ENCODE assay signal across 23 mouse cellular contexts in genomic region chr4:140202196-140202595, GRCm38 (mm10). TPM values are rescaled to one million over a fixed set of nuclear protein-coding genes. Genes with fewer than 3 reads are reported as not detected.
A peak's percentile ranks its signal among the peaks of the same experiment; 100 is the strongest.
DNase-seq lines count a peak whose midpoint lies in the region; ATAC-seq and TF ChIP-seq lines count a peak whose summit lies in the region.
"Had no signal": no experiment of that assay in that cellular context is flagged by ENCODE, and none has a peak within 500 bp of the region (broad histone marks: within the 10 kb centered on the region; RNA-seq: fewer than 3 reads in every experiment).

No protein-coding gene starts in this region.

- peak; percentile 70 for DNase-seq in testis, postnatal 14 days (ENCODE audit: low spot score)
- DNase-seq in testis, postnatal 10 days (ENCODE audit: low spot score), result no peak
- peak; percentile 82 for DNase-seq in ES-CJ7 (ENCODE audit: low read depth, low spot score)
- DNase-seq in R1 (ENCODE audit: low read depth, low spot score), result peak; percentile 93
- DNase-seq in ZHBTc4 (ENCODE audit: low read depth, low spot score), result peak; percentile 90
- no peak for DNase-seq in cerebellum, adult 11-12 months
- no peak for DNase-seq in gastrocnemius, adult 2 months
- DNase-seq: adrenal gland, adult 2 months; adrenal gland, postnatal 10 days; adrenal gland, postnatal 25 days; cerebellum, adult 11 months; cerebellum, adult 2 months; cerebellum, adult 9-10 months; cerebellum, postnatal 25 days; embryo, embryonic 11 days had no signal

- no peak for ATAC-seq in forebrain, embryonic 16.5 days
- ATAC-seq: forebrain, embryonic 13.5 days; forebrain, embryonic 15.5 days; Patski had no signal

- H3K27me3 ChIP-seq in forebrain, embryonic 16.5 days (replicated peaks; ENCODE audit: control insufficient read depth, insufficient read depth, low read length), result no peaks in the 10 kb centered on the region
- H3K27me3 ChIP-seq: embryonic facial prominence, embryonic 12.5 days; forebrain, embryonic 13.5 days; forebrain, embryonic 15.5 days had no signal

- H3K9me3 ChIP-seq in forebrain, embryonic 16.5 days (ENCODE audit: control insufficient read depth, low read length), result no peaks in the 10 kb centered on the region
- H3K9me3 ChIP-seq: embryonic facial prominence, embryonic 12.5 days; forebrain, embryonic 13.5 days; forebrain, embryonic 15.5 days had no signal

- WGBS in forebrain, embryonic 16.5 days, result 39% methylated on average over 6 of the region's 6 CpGs

- TF ChIP-seq CTCF in gastrocnemius, adult 2 months (IDR thresholded peaks at IDR 0.05), result no peak

- H3K27ac ChIP-seq in gastrocnemius, adult 2 months, result no peak overlapping the region
- H3K27ac ChIP-seq in forebrain, embryonic 16.5 days (ENCODE audit: low read length), result no peak overlapping the region
- H3K27ac ChIP-seq: embryonic facial prominence, embryonic 10.5 days; embryonic facial prominence, embryonic 12.5 days; forebrain, embryonic 13.5 days; forebrain, embryonic 15.5 days had no signal

- no peak overlapping the region for H3K9ac ChIP-seq in forebrain, embryonic 16.5 days (replicated peaks; ENCODE audit: low read depth, low read length)
- H3K9ac ChIP-seq: embryonic facial prominence, embryonic 12.5 days; forebrain, embryonic 13.5 days; forebrain, embryonic 15.5 days had no signal

- H3K4me2 ChIP-seq in forebrain, embryonic 16.5 days (ENCODE audit: low read length), result no peak overlapping the region
- H3K4me2 ChIP-seq: embryonic facial prominence, embryonic 12.5 days; forebrain, embryonic 13.5 days; forebrain, embryonic 15.5 days had no signal

- intact Hi-C loops in gastrocnemius, adult 2 months (cut with DNase I), result no loop called here

- no peak overlapping the region for H3K4me3 ChIP-seq in gastrocnemius, adult 2 months
- H3K4me3 ChIP-seq in forebrain, embryonic 16.5 days (replicated peaks; ENCODE audit: low read length), result no peak overlapping the region
- H3K4me3 ChIP-seq: embryonic facial prominence, embryonic 10.5 days; embryonic facial prominence, embryonic 12.5 days; forebrain, embryonic 13.5 days; forebrain, embryonic 15.5 days had no signal

- H3K4me1 ChIP-seq in forebrain, embryonic 16.5 days (replicated peaks; ENCODE audit: control insufficient read depth, insufficient read depth, low read length), result peaks cover 15% of the 10 kb centered on the region
- H3K4me1 ChIP-seq: embryonic facial prominence, embryonic 12.5 days had no signal

- H3K36me3 ChIP-seq in forebrain, embryonic 16.5 days (ENCODE audit: control insufficient read depth, insufficient read depth), result no peaks in the 10 kb centered on the region
- H3K36me3 ChIP-seq: embryonic facial prominence, embryonic 10.5 days; embryonic facial prominence, embryonic 12.5 days; forebrain, embryonic 15.5 days; G1E had no signal

RNA-seq across cellular contexts. Expression of gene Igsf21, which starts 44.4 kb away (rescaled TPM):
- total RNA-seq in gastrocnemius, adult 2 months (2021), result under 1 TPM in 1 of 2 experiments, not detected in 1; 0.22 TPM
- polyA plus RNA-seq in forebrain, embryonic 16.5 days (2015; fragmentation: Nextera tagmentation; extraction: Ambion mirVana), result 46.8 and 50.9 TPM in 2 replicates
- total RNA-seq: G1E had no signal
- polyA plus RNA-seq: C2C12, G1E, Patski had no signal

Comparison
In these comparisons a context has a peak if more than half of its experiments do, and no peak if none do; other contexts are left out.
1. DNase-seq: peak in testis, postnatal 14 days (single experiment), ES-CJ7 (single experiment), R1 (single experiment) and ZHBTc4 (single experiment); none in testis, postnatal 10 days (single experiment), cerebellum, adult 11-12 months (single experiment) and gastrocnemius, adult 2 months (single experiment).